Mouse (Mus musculus) urinary bladder, postnatal 14 days (tissue): ENCODE measurements at regions not wholly inside any gene's neighbourhood (a gene's known extent, or its start where the extent isn't known, plus 50 kb on each side); places are given as distances from the start of the nearest gene placed in this dataset.

ENCODE experiments used
- DNase-seq: peaks from one replicate; pipeline ENCODE4 v3.0.0; 2021; ENCODE audit warnings: low spot score

GRCm38 (mm10) chr5:45121751-45122280, 322.3 kb upstream of the Ldb2 start:
- no peak for DNase-seq

GRCm38 (mm10) chr5:45119757-45120156, 320.3 kb upstream of the Ldb2 start:
- no peak for DNase-seq

DNA sequence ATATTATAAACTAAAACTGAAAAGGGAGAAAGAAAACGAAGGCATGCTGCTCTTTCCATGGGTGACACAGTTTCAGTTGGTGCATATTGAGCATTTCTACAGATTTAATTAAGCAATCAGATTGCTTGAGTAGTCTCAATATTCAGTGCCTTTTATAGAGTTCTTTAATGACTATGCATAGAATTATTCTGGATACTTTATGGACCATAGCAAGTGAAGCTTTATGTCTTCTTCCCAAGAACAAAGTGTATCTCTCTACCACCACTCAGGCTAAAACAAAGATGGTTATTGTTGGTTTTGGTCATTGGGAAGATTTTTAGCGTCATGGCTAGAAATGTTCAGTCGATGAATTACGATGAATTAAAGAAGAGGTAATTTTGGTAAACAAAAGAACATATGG, 311.8 kb upstream of the Ldb2 start:
- DNase-seq, result no peak

GRCm38 (mm10) chr5:45110797-45111196, 311.3 kb upstream of the Ldb2 start:
- no peak for DNase-seq

- DNase-seq, result no peak
These were observed 305.8 kb upstream of the Ldb2 start for GRCm38 (mm10) chr5:45105236-45105816.

- DNase-seq, result no peak
These were observed 304.4 kb upstream of the Ldb2 start for GRCm38 (mm10) chr5:45103763-45104428.

GRCm38 (mm10) chr5:45102661-45103060, 303.2 kb upstream of the Ldb2 start:
- DNase-seq, result no peak

DNA sequence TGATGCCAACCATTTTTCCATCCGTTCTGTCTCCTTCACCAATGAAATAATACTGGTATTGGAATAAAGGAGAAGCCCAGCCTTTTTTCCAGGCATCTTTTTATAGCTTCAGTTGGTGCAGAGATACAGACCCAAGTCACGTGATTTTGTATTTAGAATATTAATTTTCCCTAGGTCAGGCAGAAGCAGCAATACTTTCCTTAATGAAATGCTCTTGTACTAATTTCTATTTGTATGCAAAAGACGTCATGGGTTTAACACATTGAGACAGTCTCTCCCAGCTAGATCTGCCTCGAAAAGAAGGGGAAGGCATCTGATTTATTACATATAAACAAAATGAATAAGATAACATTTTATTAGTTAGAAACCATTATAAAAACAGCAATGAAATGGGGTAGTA, 302.3 kb upstream of the Ldb2 start:
- no peak for DNase-seq

GRCm38 (mm10) chr5:45099082-45099481, 299.6 kb upstream of the Ldb2 start:
- no peak for DNase-seq

DNA sequence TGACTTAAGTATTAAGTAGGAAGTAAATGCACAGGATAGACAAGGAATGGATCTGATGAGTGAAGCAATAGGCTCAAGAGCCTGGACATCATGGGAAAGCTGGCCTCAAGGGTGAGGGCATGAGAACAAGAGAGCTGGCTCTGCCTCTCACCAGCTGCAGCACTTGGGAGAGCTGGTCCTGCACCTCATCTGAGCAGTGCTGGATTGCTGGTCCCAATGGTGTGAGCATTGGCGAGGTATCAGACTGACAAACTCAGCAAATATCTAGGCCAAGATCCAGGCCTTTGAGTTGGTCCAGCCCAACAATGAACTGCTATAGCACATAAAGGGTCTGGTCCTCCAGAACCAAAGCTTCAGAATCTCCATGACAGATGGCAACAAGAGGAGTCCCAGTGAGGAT, 298.5 kb upstream of the Ldb2 start:
- no peak for DNase-seq

- peak; percentile 9 for DNase-seq
These were observed 285.3 kb upstream of the Ldb2 start for GRCm38 (mm10) chr5:45084741-45085140.

GRCm38 (mm10) chr5:45082601-45083000, 283.1 kb upstream of the Ldb2 start:
- no peak for DNase-seq

DNA sequence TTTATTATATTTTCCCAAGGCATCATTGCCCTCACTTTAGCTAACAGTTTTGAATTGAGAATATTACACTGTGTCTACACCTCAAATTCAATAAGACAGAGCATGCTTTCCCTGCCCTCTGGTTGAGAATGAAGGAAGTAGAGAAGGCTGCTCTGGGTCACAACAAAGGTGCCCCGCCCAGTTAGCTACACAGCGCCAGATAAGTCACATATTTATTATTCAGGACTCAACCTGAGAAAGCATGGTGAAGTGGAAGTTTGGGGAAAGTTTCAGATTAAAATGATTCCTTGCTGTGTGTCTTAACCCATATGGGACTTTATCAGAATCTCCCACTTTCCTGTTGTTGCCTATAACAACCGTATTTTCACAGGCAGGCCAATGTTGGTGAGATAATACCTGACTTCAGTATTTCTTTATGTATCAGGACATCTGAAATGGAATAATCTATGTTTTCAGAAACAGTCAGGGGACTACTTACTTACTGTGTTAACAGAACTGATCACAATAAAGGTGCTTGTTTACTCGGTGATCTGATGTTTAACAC, 276.9 kb upstream of the Ldb2 start:
- no peak for DNase-seq

DNA sequence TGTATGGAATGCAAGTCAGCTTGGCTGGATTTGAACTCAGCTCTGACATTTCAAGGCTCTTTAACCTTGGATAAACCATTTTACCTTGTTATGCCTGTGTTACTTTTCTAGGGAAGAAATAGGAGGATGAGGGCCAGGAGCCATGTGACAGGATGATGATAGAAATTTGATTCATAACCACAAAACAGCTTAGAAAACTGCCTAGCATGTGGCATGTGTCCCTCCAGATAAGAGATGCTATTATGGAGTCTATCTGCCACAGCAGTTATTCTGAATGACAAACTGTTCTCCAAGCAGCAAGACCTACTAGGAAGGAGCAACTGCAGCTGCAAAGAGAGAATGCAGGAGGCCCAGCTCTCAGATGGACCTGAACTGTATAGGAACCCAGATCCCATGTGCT, 275.7 kb upstream of the Ldb2 start:
- DNase-seq, result no peak

- no peak for DNase-seq
These were observed 273.0 kb upstream of the Ldb2 start for GRCm38 (mm10) chr5:45072529-45072928.

- no peak for DNase-seq
These were observed 266.6 kb upstream of the Ldb2 start for GRCm38 (mm10) chr5:45065917-45066699.

GRCm38 (mm10) chr5:45062567-45062966, 263.1 kb upstream of the Ldb2 start:
- no peak for DNase-seq

DNA sequence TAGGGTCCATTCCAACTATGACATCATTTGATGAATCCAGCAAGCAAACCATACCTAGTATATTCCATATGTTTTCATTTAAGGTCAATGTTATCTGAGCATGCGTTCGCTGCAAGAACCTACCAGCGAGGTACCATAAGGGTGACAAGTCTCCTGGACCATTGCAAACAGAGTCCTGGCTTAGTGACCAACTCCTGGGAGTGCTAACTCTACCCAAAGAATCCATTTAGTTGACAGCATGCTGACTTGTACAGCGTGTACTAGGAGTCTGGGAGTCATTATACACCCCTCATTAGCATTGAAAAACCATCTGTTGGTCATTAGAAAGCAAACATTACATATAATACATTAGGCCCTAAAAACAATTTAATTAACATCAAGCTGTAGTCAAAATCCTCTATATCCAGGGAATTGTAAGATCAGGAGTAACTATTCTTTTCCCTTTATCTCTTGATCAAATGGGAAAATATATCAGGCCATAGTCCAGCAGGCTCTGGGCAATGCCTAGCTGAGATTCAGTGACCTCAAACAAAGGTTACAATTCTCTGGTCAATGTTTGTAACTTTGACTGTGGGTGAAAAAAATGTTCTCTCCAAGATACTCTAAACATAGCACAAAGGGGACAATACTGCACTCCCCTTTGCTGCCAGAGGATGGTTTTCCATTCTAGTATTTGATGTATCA, 255.9 kb upstream of the Ldb2 start:
- DNase-seq, result no peak

DNA sequence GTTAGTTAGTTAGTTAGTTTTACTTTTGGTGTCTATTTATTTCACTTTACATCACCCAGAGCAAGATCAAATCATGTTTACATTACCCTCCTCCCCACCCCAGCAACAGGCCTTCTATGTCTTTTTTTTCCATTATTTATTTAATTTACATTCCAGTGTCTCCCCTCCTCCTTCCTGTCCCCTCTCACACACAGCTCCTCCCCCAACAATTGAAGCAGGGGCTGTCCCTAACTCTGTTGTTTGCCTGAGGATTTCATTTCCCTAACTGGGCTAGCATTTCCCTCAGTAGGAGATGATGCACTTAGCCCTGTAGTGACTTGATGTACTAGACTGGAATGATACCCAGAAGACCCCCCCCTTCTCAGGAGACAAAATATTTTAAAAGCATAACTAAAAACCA, 249.9 kb upstream of the Ldb2 start:
- DNase-seq, result no peak

GRCm38 (mm10) chr5:45042914-45043313, 243.4 kb upstream of the Ldb2 start:
- DNase-seq, result no peak

DNA sequence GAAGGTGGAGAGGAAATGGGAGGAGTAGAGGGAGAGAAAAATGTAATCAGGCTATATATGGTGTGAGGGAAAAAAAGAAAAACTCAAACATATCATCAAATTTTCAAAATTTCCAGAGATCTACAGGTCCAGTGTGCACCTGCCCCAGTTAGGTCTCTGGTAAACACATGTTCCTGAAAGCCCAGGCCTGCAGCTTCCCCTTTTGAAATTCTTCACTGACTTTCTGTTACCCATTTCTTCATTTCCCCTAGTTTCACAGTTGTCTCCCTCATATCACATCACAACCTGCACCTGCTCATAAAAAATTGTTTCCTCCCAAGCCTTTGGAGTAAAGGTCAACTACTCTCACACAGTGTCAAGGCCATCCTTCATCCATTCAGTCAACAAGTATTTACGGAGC, 236.9 kb upstream of the Ldb2 start:
- no peak for DNase-seq

- no peak for DNase-seq
These were observed 233.7 kb upstream of the Ldb2 start for GRCm38 (mm10) chr5:45033146-45033545.
